Mouse (Mus musculus) CH12F3 (cell line): ENCODE measurements around the gene Lonrf2.

ENCODE experiments used
- in situ Hi-C: fragments of 300-500 bp; cut with MboI; formaldehyde crosslinking; loops from 2 replicates; pipeline ENCODE4 v1.14.3; 2020; ENCODE audit warnings: low sequenced_read_pairs

The Lonrf2 gene

DNA sequence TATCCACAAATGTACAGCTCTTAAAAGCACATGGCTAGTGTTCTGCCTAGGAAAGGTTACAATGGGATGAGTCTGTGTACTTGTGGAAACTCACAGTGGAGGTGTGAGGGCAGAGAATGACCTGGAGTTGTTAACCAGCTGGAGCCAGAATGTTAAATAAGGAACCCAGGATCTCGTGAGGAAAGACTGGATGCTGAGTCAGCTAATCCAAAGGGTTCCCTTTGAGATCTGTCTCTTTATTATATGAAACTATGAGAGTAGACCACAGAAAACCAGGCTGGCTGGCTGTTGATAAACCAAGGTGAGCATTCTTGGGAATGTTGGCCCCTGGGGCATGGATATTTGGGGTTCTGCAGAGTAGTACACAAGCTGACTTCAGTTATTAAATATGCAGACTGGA, 3.4 kb upstream of the Lonrf2 start:
- in situ Hi-C loops = no loop called here

DNA sequence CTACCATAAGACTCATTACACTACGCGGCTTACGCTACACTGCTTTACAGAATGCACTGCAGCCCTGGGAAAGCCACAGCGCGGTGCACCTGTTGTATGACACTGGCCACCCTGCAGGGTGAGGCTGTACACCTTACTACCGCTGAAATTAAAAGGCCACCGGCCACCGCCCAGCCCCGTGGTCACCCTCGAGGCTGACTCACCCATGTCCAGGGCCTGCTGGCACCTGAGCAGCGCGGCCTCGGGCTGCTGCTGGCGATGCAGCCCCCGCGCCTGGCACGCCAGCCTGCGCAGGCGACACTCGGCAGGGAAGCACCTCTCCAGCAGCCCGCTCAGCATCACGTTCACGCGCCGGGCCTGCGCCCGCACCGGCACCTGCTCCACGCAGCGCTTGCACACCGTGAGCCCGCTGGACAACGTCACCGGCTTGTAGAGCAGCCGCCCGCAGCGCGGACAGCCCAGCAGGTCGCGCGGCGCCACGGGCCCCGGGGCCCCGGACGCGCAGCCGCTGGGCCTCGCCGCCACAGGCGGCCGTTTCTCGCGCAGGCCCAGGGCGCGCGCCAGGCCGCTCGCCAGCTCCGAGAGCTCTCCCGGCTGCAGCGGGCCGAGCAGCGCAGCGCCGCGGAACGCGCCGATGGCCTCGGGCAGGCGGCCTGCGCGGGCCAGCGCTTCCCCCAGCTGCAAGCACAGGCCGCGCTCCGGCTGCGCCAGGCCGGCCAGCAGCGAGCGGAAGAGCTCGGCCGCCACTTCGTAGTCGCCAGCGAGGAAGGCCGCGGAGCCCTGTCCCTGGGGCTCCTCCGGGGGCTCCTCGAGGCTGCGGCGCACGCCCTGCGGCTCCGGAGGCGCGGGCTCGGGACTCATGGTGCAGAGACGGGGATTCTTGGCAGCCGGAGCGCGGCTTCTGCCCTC, 689 bp downstream of the Lonrf2 start:
- in situ Hi-C loops = no loop called here

- in situ Hi-C loops = no loop called here
These were observed 1.6 kb downstream of the Lonrf2 start for GRCm38 (mm10) chr1:38834899-38835298.

DNA sequence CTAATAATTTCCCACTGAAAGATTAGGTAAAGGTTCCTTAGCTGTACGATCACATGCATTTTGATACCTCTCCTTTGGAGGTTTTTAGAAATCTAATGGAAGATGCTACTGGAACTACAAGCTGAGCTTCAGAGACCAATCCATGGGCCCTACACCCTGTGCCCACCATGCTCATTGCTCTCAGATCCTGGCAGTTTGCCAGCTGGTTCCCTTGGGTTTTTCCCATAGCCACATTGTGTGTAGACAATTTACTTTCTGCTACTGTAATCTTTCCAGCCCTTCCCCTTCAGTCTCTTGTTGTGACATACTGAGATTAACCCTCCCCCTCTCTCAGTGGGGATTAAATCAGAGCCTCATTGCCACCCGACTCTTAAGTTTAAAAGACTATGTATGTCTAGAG, 11.6 kb downstream of the Lonrf2 start:
- in situ Hi-C loops = no loop called here

- in situ Hi-C loops = no loop called here
These were observed 12.7 kb downstream of the Lonrf2 start for GRCm38 (mm10) chr1:38823851-38824250.

DNA sequence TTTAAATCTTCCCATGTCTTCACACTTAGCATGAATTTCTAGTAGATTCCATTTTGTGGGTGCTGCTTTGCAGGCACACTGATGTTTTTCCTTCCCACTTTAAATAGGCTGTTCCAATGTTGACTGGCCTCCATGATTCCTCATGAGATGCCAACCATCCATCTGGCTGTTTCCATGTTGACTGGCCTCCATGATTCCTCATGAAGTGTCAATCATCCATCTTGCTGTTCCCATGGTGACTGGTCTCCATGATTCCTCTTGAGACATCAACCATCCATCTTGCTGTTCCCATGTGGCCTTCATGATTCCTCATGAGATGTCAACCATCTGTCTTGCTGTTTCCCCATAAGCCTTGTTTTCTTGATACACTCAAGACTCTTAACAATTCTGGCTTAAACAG, 16.8 kb downstream of the Lonrf2 start:
- in situ Hi-C loops = no loop called here

DNA sequence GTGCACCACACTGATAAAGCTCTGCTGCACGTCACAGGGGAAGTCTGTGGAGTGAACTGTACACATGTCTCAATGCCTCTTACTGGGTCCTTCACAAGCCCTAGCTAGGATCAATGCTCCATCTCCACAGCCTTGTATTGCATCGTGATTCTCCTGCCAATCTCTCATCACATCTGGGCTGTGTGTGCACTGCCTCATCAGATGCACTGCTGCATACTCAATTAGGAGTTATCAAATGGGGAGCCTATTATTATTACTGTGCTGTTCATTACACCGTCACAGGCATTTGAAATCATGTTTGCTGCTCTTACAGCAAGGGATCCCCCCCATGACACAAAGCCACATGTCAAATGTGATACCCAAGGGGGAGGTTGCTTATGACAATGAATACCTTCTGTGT, 18.8 kb downstream of the Lonrf2 start:
- in situ Hi-C loops = no loop called here

DNA sequence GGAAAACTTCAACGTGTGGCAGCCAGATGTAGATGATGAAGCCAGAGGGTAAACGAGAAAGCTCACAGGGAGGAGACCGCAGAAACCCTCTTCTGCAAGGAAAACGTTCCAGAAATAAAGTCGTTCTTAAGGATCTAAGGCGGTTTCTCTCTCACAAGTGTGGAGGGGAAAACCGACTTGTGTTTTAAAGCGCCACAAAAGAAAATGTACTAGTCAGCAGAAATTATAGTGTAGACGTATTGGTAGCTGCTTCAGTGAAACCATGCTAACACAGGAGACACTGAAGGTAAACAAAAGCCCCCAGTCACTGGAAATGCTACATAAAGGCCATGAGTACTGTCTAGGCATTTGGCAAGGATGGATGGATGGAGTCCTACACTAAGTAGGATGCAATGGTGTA, 19.2 kb downstream of the Lonrf2 start:
- in situ Hi-C loops = no loop called here

- in situ Hi-C loops = no loop called here
These were observed 20.2 kb downstream of the Lonrf2 start for GRCm38 (mm10) chr1:38816306-38816705.

- in situ Hi-C loops = no loop called here
These were observed 29.4 kb downstream of the Lonrf2 start for GRCm38 (mm10) chr1:38807121-38807520.

DNA sequence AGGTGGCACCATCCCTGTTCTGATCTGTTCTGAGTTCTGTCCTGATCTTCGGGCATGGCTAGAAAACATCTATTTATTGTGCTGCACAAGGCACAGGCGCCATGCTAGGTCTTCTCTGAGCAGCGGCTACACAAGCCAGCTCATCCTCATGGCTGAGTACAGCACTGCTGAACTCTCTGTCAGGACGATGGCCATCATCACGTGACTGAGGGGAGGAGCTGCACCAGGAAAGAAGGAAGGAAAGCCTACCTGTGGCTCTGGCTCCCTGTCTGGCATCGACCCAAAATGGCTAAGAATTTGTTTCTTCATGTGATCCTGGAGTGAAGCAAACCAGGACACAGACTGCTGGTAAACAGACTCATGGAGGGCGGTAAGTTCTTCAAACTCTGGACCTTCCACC, 36.1 kb downstream of the Lonrf2 start:
- in situ Hi-C loops = no loop called here

- in situ Hi-C loops = no loop called here
These were observed 37.2 kb downstream of the Lonrf2 start for GRCm38 (mm10) chr1:38799304-38799703.

GRCm38 (mm10) chr1:38796936-38797335, 39.6 kb downstream of the Lonrf2 start:
- in situ Hi-C loops = no loop called here

DNA sequence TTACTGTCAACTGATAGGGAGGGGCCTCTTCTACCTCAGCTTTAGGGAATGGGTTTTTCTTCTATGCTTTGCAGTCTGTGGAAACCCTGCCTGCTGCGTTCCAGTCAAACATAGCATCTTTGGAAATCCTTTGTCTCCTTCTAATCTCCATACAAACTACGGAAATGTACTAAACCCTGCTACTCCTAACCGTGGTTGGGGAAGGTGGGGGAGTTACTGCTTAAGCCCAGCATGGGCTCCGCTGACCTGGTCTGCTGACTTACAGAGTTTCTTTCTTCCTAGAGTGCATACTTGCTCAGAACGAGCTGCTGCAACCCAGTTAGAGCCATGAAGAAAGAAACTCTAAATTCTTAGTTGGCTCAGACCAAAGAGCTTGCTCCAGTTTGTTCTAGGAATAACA, 41.0 kb downstream of the Lonrf2 start:
- in situ Hi-C loops = no loop called here

DNA sequence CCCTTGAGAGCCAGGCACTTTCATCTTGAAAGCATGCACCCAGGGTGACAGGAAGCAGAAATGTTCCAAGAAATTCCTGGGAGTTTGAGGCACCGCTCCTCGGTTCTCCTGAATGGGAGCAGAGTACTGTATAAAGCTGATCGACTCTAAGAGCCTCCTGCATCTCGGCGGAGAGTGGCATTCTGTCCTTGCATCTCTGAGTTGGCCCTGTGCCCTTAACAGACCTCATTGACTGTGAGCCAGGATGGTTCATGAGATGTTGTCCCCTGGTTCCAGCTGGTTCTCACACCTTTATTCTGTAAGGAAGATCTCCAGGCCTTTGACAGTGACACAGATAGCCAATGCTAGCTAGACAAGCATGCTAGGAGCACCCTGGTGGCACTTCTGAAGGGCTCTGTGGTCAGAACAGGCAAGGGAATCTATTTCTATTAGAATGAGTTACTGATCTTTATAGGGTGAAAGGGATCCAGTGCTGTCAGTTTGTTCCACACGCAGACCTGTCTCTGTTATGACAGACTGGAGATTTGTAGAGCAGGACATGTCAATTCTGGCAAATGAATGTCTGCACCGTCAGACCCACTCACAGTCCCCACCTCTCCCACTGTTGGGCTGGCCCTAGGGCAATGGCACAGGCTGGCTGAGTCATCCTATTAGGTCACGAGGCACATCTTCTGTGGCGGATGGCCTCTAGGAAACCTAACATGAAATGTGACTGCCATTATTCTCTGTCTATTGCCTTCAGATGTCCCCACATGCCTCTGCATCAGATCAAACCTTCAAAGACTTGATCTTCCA, 45.3 kb downstream of the Lonrf2 start:
- in situ Hi-C loops = no loop called here

DNA sequence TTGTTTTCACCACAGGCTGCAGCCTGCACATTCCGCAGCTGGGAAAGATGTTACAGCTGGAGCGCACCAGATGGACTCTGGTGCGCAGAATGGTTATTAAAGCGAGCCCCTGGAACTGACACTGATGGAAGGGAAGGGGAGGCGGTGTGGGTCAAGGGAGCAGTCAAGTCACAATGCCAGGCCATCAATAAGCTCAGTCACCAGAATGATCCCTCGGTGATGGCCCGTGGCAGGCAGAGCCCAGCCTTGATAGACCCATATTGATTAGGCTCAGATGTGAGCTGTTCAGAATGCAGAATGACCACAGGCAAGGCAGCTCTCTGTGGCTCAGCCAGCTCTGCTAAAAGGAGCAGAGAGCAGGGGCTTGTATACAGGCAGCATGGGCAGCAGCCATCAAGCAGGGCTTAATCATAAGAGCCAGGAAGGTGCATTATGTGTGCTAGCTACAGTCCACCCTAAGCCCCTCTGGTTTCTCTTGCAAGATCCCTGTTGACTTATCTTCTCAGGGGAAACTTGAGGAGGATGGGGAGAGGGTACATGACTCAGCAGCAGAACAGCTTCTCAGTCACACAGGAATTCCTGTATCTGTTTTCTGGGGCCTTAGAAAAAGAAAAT, 46.4 kb downstream of the Lonrf2 start:
- in situ Hi-C loops = loop anchor here (10.0 kb wide), 1 partner anchor 595 kb away; no protein-coding TSS in a partner anchor

GRCm38 (mm10) chr1:38788904-38789303, 47.6 kb downstream of the Lonrf2 start:
- in situ Hi-C loops = loop anchor here (10.0 kb wide), 1 partner anchor 594 kb away; no protein-coding TSS in a partner anchor

DNA sequence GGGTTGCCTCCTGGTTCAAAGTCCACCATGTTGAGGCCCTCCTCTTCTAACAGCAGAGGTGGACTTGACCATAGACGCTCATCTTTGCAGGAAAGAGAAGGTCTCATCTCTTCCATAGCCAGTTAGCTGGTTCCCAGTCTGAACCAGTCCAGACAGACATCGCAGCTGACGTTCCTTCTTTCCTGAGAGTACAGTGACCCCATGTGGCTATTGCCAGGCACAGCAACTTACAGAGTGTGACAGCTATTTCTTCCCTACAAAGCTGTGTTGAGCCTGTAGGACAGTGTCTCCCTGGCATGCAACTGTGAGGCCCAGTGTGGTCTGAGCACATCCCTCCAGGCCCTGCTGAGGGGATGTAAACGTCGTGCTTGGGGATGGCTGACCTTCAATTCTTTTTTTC, 49.1 kb downstream of the Lonrf2 start:
- in situ Hi-C loops = loop anchor here (10.0 kb wide), 1 partner anchor 593 kb away; no protein-coding TSS in a partner anchor

DNA sequence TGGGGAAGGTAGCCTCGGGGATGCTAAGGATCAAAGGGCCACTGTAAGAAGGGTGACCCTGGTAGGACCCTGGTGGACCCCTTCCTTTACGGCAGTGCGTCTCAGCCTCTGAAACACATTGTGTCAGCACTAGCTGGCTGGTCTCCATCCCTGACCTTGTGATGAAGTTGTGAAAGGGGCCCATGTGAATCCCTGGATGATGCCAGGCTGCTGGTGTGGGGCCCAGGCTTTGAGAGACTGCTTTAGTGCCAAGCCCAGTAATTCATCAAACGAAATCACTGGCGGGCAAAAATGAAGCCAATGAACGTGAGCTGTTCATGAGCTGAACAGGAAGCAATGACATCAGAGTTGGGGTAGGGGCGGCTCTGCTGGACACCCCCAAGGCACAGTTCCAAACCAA, 50.2 kb downstream of the Lonrf2 start:
- in situ Hi-C loops = loop anchor here (10.0 kb wide), 1 partner anchor 592 kb away; no protein-coding TSS in a partner anchor

DNA sequence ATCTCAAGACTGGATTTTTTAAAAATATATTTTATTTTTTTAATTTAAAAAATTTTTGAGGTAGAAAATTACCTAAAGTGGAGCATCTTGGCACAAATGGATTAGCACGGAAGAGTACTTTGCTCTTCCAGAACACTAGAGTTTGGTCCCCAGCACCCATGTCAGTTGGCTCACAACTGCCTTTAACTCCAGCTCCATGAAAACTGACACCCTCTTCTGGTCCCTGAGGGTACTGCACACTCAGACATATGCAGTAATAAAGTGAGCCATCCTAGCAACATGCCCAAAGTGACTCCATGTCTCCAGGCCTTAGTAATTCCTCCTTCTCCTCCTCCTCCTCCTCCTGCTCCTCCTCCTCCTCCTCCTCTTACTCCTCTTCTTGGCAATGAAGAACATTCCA, 58.2 kb downstream of the Lonrf2 start:
- in situ Hi-C loops = no loop called here

GRCm38 (mm10) chr1:38777500-38777899, 59.0 kb downstream of the Lonrf2 start:
- in situ Hi-C loops = no loop called here
